Mouse (Mus musculus) B cell, adult (primary cell): ENCODE measurements around the gene Cd34. TPM values are rescaled to one million over a fixed set of nuclear protein-coding genes. Genes with fewer than 3 reads are reported as not detected.

ENCODE experiments used
- total RNA-seq: library from RNA; stranded (reverse); gene quantifications from 4 replicates; pipeline ENCODE4 v1.2.4, GENCODE M21; 2023; ENCODE audit not compliant: inconsistent age

Gene Cd34
- 0.19 to 0.81 TPM in 2 of 4 replicates, not detected in the others for total RNA-seq

GRCm38 (mm10) chr1:194938715-194939114, at the start of gene Cd34:
TSS of gene Cd34 (plus strand) at chr1:194938819.

Other genes starting within 250 kb of the Cd34 start
- gene Cd46, start 153.4 kb downstream of the Cd34 start, total RNA-seq: 4.4 to 6.1 TPM (median 5.3 TPM) in 4 replicates
- 121 to 156 TPM (median 143 TPM) in 4 replicates for gene Cr1l, start 192.8 kb downstream of the Cd34 start, total RNA-seq
- gene Cr2, start 237.9 kb downstream of the Cd34 start, total RNA-seq: 836 to 891 TPM (median 853 TPM) in 4 replicates